ENCODE assay signal across 12 mouse cellular contexts in the genomic region with DNA sequence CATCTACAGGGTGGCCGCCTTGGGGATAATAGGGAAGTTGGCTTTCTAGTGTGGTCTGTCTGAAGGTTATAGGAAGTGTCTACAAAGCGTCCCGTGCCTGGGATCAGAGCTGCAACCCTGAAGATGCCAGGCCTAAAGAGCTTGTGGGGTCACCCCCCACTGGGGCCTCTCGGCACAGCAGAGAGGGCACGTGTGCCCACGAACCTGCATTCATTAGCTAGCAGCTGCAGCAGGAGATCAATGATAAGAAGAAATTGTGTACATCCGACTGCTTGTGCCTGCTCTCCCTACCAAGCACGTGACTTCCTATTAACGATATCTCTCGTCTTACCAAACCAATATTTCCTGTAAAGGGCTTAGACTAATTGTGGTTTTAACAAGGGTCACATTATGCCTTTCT.
DNase-seq lines count a peak whose midpoint lies in the region; ATAC-seq and TF ChIP-seq lines count a peak whose summit lies in the region.
"Had no signal": no experiment of that assay in that cellular context is flagged by ENCODE, and none has a peak within 500 bp of the region (broad histone marks: within the 10 kb centered on the region; RNA-seq: fewer than 3 reads in every experiment).

No protein-coding gene starts in this region.

- ATAC-seq in inflammation-experienced regulatory T-cells, adult 6 months: peak; percentile 96
- no peak for ATAC-seq in midbrain, postnatal 0 days (ENCODE audit: low FRiP score)
- ATAC-seq: forebrain, embryonic 16.5 days; hindbrain, postnatal 0 days had no signal

- TF ChIP-seq POLR2A in bone marrow, adult 2 months (IDR thresholded peaks at IDR 0.05; ENCODE audit: borderline replicate concordance, control insufficient read depth, low read depth, low read length): no peak

- TF ChIP-seq CTCF in bone marrow, adult 2 months (IDR thresholded peaks at IDR 0.05; ENCODE audit: control insufficient read depth, insufficient read depth, low read length): no peak
- no peak for TF ChIP-seq CTCF in midbrain, postnatal 0 days (IDR thresholded peaks at IDR 0.05)

- 1% methylated on average over 10 of the region's 10 CpGs for WGBS in bone marrow, adult 2 months
- 82% methylated on average over 10 of the region's 10 CpGs for WGBS in midbrain, embryonic 10.5 days
- WGBS in midbrain, postnatal 0 days: 58% methylated on average over 10 of the region's 10 CpGs

- no peak overlapping the region for H3K4me2 ChIP-seq in midbrain, postnatal 0 days (ENCODE audit: low read depth, low read length, poor library complexity, severe bottlenecking)

- no peaks in the 10 kb centered on the region for H3K9me3 ChIP-seq in megakaryocyte, embryonic 14.5 days
- no peaks in the 10 kb centered on the region for H3K9me3 ChIP-seq in midbrain, embryonic 10.5 days (replicated peaks)
- no peaks in the 10 kb centered on the region for H3K9me3 ChIP-seq in midbrain, postnatal 0 days (ENCODE audit: low read length)

- H3K36me3 ChIP-seq in megakaryocyte, embryonic 14.5 days (replicated peaks; ENCODE audit: low read length): no peaks in the 10 kb centered on the region
- H3K36me3 ChIP-seq in midbrain, embryonic 10.5 days: no peaks in the 10 kb centered on the region
- H3K36me3 ChIP-seq in midbrain, postnatal 0 days (ENCODE audit: insufficient read depth, low read length): no peaks in the 10 kb centered on the region

- no peak overlapping the region for H3K9ac ChIP-seq in midbrain, postnatal 0 days (replicated peaks; ENCODE audit: low read length, poor library complexity, severe bottlenecking)

- H3K4me3 ChIP-seq in bone marrow, adult 2 months (replicated peaks; ENCODE audit: control insufficient read depth, low read depth, low read length): no peak overlapping the region
- H3K4me3 ChIP-seq in megakaryocyte, embryonic 14.5 days (replicated peaks): peak overlapping the region; percentile 82
- no peak overlapping the region for H3K4me3 ChIP-seq in midbrain, embryonic 10.5 days
- no peak overlapping the region for H3K4me3 ChIP-seq in midbrain, postnatal 0 days (ENCODE audit: low read depth, low read length)

- H3K27me3 ChIP-seq in megakaryocyte, embryonic 14.5 days (replicated peaks): no peaks in the 10 kb centered on the region
- no peaks in the 10 kb centered on the region for H3K27me3 ChIP-seq in midbrain, embryonic 10.5 days (ENCODE audit: low read depth, poor library complexity, severe bottlenecking)
- no peaks in the 10 kb centered on the region for H3K27me3 ChIP-seq in midbrain, postnatal 0 days (ENCODE audit: insufficient read depth, low read length)

- no peaks in the 10 kb centered on the region for H3K4me1 ChIP-seq in bone marrow, adult 2 months (ENCODE audit: control insufficient read depth, insufficient read depth, low read length)
- H3K4me1 ChIP-seq in megakaryocyte, embryonic 14.5 days: peaks cover 17% of the 10 kb centered on the region
- no peaks in the 10 kb centered on the region for H3K4me1 ChIP-seq in midbrain, embryonic 10.5 days
- H3K4me1 ChIP-seq in midbrain, postnatal 0 days (ENCODE audit: insufficient read depth, low read length): no peaks in the 10 kb centered on the region

- DNase-seq in thymus, postnatal 25 days: peak; percentile 23
- DNase-seq in lung, postnatal 36 days: no peak
- no peak for DNase-seq in midbrain, embryonic 10.5 days (ENCODE audit: low spot score)
- no peak for DNase-seq in midbrain, postnatal 0 days (ENCODE audit: low spot score)
- DNase-seq: layer of hippocampus, adult 9-11 months; lung, postnatal 14 days had no signal

- H3K27ac ChIP-seq in bone marrow, adult 2 months (ENCODE audit: control insufficient read depth, insufficient read depth, low read depth, low read length, poor library complexity): peak overlapping the region; percentile 42
- H3K27ac ChIP-seq in midbrain, embryonic 10.5 days (replicated peaks): no peak overlapping the region
- H3K27ac ChIP-seq in midbrain, postnatal 0 days (ENCODE audit: low read depth, low read length): no peak overlapping the region
- H3K27ac ChIP-seq: hindbrain, postnatal 0 days; stomach, postnatal 0 days had no signal
